Mouse (Mus musculus) kidney, adult 2 months (tissue): ENCODE data around the gene Macrod2.

Experiments
- CTCF ChIP-seq: fragments of 200-500 bp; conservative IDR thresholded peaks from 2 replicates; pipeline ENCODE4 v1.5.1; 2011; ENCODE audit warnings: low read depth, mild to moderate bottlenecking, control low read depth, low read length, moderate library complexity, mixed read lengths; ENCODE audit not compliant: insufficient read depth, insufficient read length
- POLR2A ChIP-seq: fragments of 200-500 bp; IDR thresholded peaks from one replicate; pipeline ENCODE4 v1.6.1; 2011; ENCODE audit warnings: low read depth, low read length, control low read depth

- TF ChIP-seq CTCF (no peak), POLR2A (no peak)
These were observed 374.4 kb downstream of the Macrod2 start for GRCm38 (mm10) chr2:140769473-140769872.
